Mouse (Mus musculus) lung, embryonic 15.5 days (tissue): ENCODE results near the gene Jpt1. TPM values are rescaled to one million over a fixed set of nuclear protein-coding genes. Genes with fewer than 3 reads are reported as not detected.

ENCODE experiments used
- ATAC-seq: fragments of 200-750 bp; cut with Nextera tagmentation; 2 replicates; pipeline ENCODE4 v1.8.0; 2017; ENCODE audit warnings: moderate number of reproducible peaks, borderline replicate concordance; ENCODE audit not compliant: low FRiP score, low TSS enrichment; ENCODE audit errors: extremely low read depth
- H3K27ac ChIP-seq: fragments of 300-500 bp; sonication (generic); 2 replicates; pipeline ENCODE4 v1.5.1; 2015; ENCODE audit warnings: moderate library complexity, mild to moderate bottlenecking, inconsistent platforms
- H3K27me3 ChIP-seq: fragments of 300-500 bp; sonication (generic); 2 replicates; pipeline ENCODE4 v1.6.1; 2015; ENCODE audit warnings: inconsistent platforms
- H3K36me3 ChIP-seq: fragments of 300-500 bp; sonication (generic); 2 replicates; pipeline ENCODE4 v1.6.1; 2015; ENCODE audit warnings: inconsistent platforms
- H3K4me1 ChIP-seq: fragments of 300-500 bp; sonication (generic); 2 replicates; pipeline ENCODE4 v1.6.1; 2015; ENCODE audit warnings: inconsistent platforms
- H3K4me2 ChIP-seq: fragments of 300-500 bp; sonication (generic); 2 replicates; pipeline ENCODE4 v1.6.1; 2015; ENCODE audit warnings: inconsistent platforms, mild to moderate bottlenecking, moderate library complexity
- H3K4me3 ChIP-seq: fragments of 300-500 bp; sonication (generic); 2 replicates; pipeline ENCODE4 v1.5.1; 2015; ENCODE audit warnings: mild to moderate bottlenecking, inconsistent platforms
- H3K9ac ChIP-seq: fragments of 300-500 bp; sonication (generic); 2 replicates; pipeline ENCODE4 v1.6.1; 2015; ENCODE audit warnings: inconsistent platforms
- H3K9me3 ChIP-seq: fragments of 300-500 bp; sonication (generic); 2 replicates; pipeline ENCODE4 v1.6.1; 2016; ENCODE audit warnings: inconsistent platforms
- WGBS: fragments of 180-500 bp; shearing (Covaris S2); methylation state at CpG from one replicate; pipeline ENCODE4 v1.1.7; 2015; 5-methylcytosine and 5-hydroxymethylcytosine counted together
- microRNA-seq: library from miRNA; unstranded; fragments of <30 nt; microRNA quantifications from one replicate; pipeline ENCODE4, GENCODE M21; 2016
- polyA plus RNA-seq: library from polyadenylated mRNA; unstranded; fragments of >200 nt; fragmentation: Nextera tagmentation; extraction: Ambion mirVana; gene quantifications from 2 replicates; pipeline ENCODE4 v1.2.1, GENCODE M21; 2015

Jpt1 gene
- polyA plus RNA-seq, 1 experiment from 2014 or later, result 510 TPM

DNA sequence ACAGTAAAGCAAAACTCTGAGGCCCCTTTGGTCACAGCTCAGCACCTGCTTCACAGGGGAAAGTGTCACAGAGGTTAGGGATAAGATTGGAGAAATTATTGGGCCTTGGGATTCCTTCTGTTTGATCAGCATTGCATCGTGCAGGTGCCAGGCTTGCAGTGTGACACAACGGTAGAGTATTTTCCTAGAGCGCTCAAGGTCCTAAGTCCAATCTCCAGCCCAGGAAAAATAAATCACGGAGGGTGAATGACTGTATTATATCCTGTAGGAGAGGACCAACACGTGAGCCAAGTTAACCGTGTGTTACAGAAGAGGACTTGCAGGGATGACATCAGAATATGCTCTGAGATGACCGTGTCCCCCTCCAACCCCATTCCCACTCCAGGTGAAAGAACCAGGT lies 64.0 kb downstream of the Jpt1 start:
- Histone ChIP-seq H3K4me1 (peaks cover 6% of the 10 kb centered on the region; the same call in 1 of the 2 replicates), H3K9me3 (no peaks in the 10 kb centered on the region), H3K27ac (no peak overlapping the region), H3K27me3 (0 out of 2 replicates have a peak, but pooled peaks cover 2% of the 10 kb centered on the region), H3K9ac (no peak overlapping the region), H3K4me2 (no peak overlapping the region), H3K36me3 (no peaks in the 10 kb centered on the region), H3K4me3 (no peak overlapping the region)
- ATAC-seq, result no peak
- WGBS, result 84% methylated on average over 7 of the region's 7 CpGs

DNA sequence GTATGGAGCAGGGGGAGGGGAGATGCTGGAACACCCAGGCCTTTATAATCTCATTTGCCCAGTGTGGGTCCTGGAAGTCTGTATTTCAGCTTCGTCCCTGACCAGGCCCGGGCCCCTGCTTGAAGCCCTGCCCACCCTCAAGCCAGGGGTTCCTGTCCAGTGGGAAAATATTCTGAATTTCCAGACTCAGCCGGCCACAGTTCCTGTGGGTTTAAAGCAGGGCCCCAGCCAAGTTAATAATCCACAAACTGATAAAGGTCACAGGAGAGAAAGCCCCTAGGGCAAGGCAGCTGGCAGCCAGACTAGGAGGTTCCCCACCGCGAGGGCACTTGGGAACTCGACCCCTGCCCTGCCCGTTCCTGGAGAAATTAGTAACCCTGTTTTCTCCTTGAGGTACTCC lies 65.2 kb downstream of the Jpt1 start:
- Histone ChIP-seq H3K27me3 (0 out of 2 replicates have a peak, but pooled peaks cover 3% of the 10 kb centered on the region), H3K4me1 (peaks cover 6% of the 10 kb centered on the region; the same call in 1 of the 2 replicates), H3K9ac (no peak overlapping the region), H3K9me3 (no peaks in the 10 kb centered on the region), H3K4me3 (no peak overlapping the region), H3K27ac (no peak overlapping the region), H3K4me2 (no peak overlapping the region), H3K36me3 (no peaks in the 10 kb centered on the region)
- ATAC-seq, result no peak
- 48% methylated on average over 7 of the region's 7 CpGs for WGBS

GRCm38 (mm10) chr11:115448075-115448474 lies 66.1 kb downstream of the Jpt1 start:
- no peak overlapping the region for H3K9ac ChIP-seq
- no peaks in the 10 kb centered on the region for H3K36me3 ChIP-seq
- ATAC-seq, result no peak
- no peak overlapping the region for H3K27ac ChIP-seq
- no peak overlapping the region for H3K4me3 ChIP-seq
- no peak overlapping the region for H3K4me2 ChIP-seq
- no peaks in the 10 kb centered on the region for H3K9me3 ChIP-seq
- H3K4me1 ChIP-seq, result peaks cover 6% of the 10 kb centered on the region; the same call in 1 of the 2 replicates
- WGBS, result 91% methylated on average over 16 of the region's 16 CpGs
- 0 out of 2 replicates have a peak, but pooled peaks cover 3% of the 10 kb centered on the region for H3K27me3 ChIP-seq

Small RNA genes lying within 50 kb of the gene (microRNA-seq; reads per million reads assigned to microRNA genes)
- gene Mir3968, result not detected

Other genes with a start within 250 kb of the Jpt1 start
- 0.05 and 0.08 TPM in 2 replicates for gene Grin2c, start 247.1 kb downstream of the Jpt1 start, polyA plus RNA-seq
- gene Fdxr, start 237.3 kb downstream of the Jpt1 start, polyA plus RNA-seq, result 14.6 and 15.8 TPM in 2 replicates
- 0.30 and 0.32 TPM in 2 replicates for gene Fads6, start 216.7 kb downstream of the Jpt1 start, polyA plus RNA-seq
- not detected in 2 replicates for gene Otop2, start 207.2 kb downstream of the Jpt1 start, polyA plus RNA-seq
- not detected in 2 replicates for gene Ush1g, start 192.3 kb downstream of the Jpt1 start, polyA plus RNA-seq
- gene Otop3, start 179.7 kb downstream of the Jpt1 start, polyA plus RNA-seq, result not detected in 2 replicates
- gene Hid1, start 146.6 kb downstream of the Jpt1 start, polyA plus RNA-seq, result 13.9 and 15.8 TPM in 2 replicates
- 13.7 and 15.3 TPM in 2 replicates for gene Cdr2l, start 132.5 kb downstream of the Jpt1 start, polyA plus RNA-seq
- gene Mrpl58, start 110.6 kb downstream of the Jpt1 start, polyA plus RNA-seq, result 204 and 222 TPM in 2 replicates
- 787 and 840 TPM in 2 replicates for gene Atp5h, start 94.4 kb downstream of the Jpt1 start, polyA plus RNA-seq
- 16.3 and 17.8 TPM in 2 replicates for gene Kctd2, start 94.3 kb downstream of the Jpt1 start, polyA plus RNA-seq
- gene Trim80, start 73.8 kb downstream of the Jpt1 start, polyA plus RNA-seq, result not detected in 2 replicates
- 0.55 and 1.9 TPM in 2 replicates for gene Slc16a5, start 51.9 kb downstream of the Jpt1 start, polyA plus RNA-seq
- 6.6 and 7.1 TPM in 2 replicates for gene Armc7, start 38.7 kb downstream of the Jpt1 start, polyA plus RNA-seq
- 81.5 and 83.7 TPM in 2 replicates for gene Nt5c, start 22.5 kb downstream of the Jpt1 start, polyA plus RNA-seq
- 993 and 1,027 TPM in 2 replicates for gene Sumo2, start 21.9 kb upstream of the Jpt1 start, polyA plus RNA-seq
- 190 and 192 TPM in 2 replicates for gene Nup85, start 50.0 kb upstream of the Jpt1 start, polyA plus RNA-seq
- 83.9 and 85.0 TPM in 2 replicates for gene Mrps7, start 89.5 kb upstream of the Jpt1 start, polyA plus RNA-seq
- gene Gga3, start 89.7 kb upstream of the Jpt1 start, polyA plus RNA-seq, result 15.6 and 18.1 TPM in 2 replicates
- 29.5 and 32.3 TPM in 2 replicates for gene Mif4gd, start 98.6 kb upstream of the Jpt1 start, polyA plus RNA-seq
- 19.6 and 20.9 TPM in 2 replicates for gene Slc25a19, start 113.9 kb upstream of the Jpt1 start, polyA plus RNA-seq
- 85.6 and 91.0 TPM in 2 replicates for gene Grb2, start 194.2 kb upstream of the Jpt1 start, polyA plus RNA-seq